Mouse (Mus musculus): ENCODE measurements around the gene Pld6. TPM values are rescaled to one million over a fixed set of nuclear protein-coding genes. Genes with fewer than 3 reads are reported as not detected.

Pld6 gene
- polyA plus RNA-seq, 1 experiment, result 0.02 TPM

DNA sequence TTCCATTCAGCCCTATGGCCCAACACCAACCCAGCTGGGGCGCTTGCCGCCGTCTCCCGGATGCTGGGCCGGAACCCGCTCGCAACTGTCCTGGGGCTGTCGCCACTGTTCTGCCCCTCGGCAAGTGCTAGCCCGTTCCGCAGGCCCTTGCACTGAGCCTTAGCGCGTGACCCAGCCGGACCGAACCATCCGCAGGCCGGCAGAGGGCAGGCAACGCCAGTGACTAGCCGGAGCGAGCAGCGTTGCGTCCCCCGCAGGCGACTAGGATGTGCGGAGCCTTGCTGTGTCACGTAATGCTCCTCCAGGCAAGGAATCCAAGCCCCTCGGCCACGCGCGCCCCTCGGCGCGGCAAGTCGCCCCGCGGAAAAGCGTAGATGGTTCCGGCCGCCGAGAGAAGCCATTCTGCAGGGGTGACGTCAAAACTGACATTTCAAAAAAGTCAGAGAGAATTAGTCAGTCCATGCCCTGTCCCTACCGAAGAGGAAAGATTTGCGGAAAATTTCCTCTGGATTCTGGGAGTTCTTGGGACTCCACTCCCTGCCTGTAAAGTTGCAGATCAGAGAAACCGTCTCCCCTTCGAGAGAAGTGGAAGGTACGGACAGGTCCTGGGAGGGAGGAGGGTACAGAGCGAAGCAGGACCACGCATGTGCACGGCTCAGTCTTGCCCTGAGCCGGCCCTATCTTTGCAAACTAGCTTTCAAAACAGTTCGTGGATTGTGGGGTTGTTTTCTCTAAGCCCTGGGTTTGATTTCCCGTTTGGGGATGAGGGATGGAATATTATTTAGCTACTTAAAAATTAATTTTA is 22.4 kb upstream of the Pld6 start, which contains the start of gene Flcn:
TSS of gene Flcn (minus strand) at position 347 of the 805 bp plus-strand sequence.
- peak within 1 kb of the TSS; percentile 76 for H3ac ChIP-seq (ENCODE audit: control insufficient read depth, insufficient read length)
- H3K4me2 ChIP-seq (ENCODE audit: low read depth), result peak within 1 kb of the TSS; percentile 99
- H3K79me2 ChIP-seq (ENCODE audit: control insufficient read depth, insufficient read depth), result peaks cover 25% of the 10 kb centered on the region
- H3K27me3 ChIP-seq (ENCODE audit: control insufficient read depth, insufficient read depth, insufficient read length), result no peaks in the 10 kb centered on the region
- H3K36me3 ChIP-seq (ENCODE audit: control insufficient read depth, insufficient read depth), result no peaks in the 10 kb centered on the region
- peak within 1 kb of the TSS; percentile 99 for H3K4me3 ChIP-seq
- TF ChIP-seq E2F4 (IDR thresholded peaks at IDR 0.05; ENCODE audit: insufficient read depth), result no peak
- TF ChIP-seq SRF (IDR thresholded peaks at IDR 0.05; ENCODE audit: control insufficient read depth, insufficient read length, low read depth), result no peak
- peak in 1 of 3 experiments; percentile 50 for TF ChIP-seq MYOD1 (IDR thresholded peaks at IDR 0.05; ENCODE audit: control insufficient read depth in 1 of 3, insufficient read length in 2 of 3, low read depth in 2 of 3)
- TF ChIP-seq USF1 (IDR thresholded peaks at IDR 0.05; ENCODE audit: low read depth), result peak; percentile 41
- TF ChIP-seq POLR2AphosphoS2 (IDR thresholded peaks at IDR 0.05; ENCODE audit: insufficient read length, low read depth), result peak; percentile 98
- peak in 2 of 3 experiments; percentile 41 to 62 for TF ChIP-seq MYOG (IDR thresholded peaks at IDR 0.05; ENCODE audit: control insufficient read depth in 1 of 3, insufficient read depth in 1 of 3, insufficient read length in 2 of 3, low read depth in 2 of 3)
- TF ChIP-seq REST (IDR thresholded peaks at IDR 0.05; ENCODE audit: insufficient read depth, insufficient read length), result no peak
- peak; percentile 99 for TF ChIP-seq POLR2A (IDR thresholded peaks at IDR 0.05; ENCODE audit: insufficient read length, low read depth)

DNA sequence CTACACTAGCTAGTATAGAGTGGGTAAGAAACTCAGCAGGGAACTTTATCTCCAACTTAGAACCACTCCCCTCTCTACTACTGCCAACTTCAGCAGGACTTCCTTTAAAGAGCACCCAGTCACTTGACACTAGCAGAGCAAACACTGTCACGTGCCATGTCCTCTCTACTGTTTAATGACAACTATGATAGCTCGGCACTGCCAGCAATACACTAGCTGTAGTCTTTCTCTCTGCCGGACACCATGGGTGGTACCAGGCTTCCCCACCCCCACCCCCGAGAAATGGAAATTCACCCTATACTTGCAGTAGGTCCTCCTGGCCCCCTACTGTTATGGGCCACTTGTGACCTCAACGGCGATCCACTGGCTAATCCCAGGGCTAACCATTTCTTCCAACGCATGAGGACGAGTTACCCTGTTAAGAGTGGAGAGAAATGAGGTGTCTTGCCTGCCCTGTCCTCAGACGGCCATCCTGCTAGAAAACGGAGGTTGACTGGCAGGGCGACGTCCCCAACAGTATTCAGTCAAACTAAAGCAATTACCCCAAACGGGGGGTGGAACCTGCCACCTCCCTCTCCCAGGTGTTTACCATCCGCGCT is 21.7 kb upstream of the Pld6 start:
- Histone ChIP-seq H3ac (ENCODE audit: control insufficient read depth, insufficient read length) (peak overlapping the region; percentile 76), H3K36me3 (ENCODE audit: control insufficient read depth, insufficient read depth) (no peaks in the 10 kb centered on the region), H3K4me3 (peak overlapping the region; percentile 99), H3K4me2 (ENCODE audit: low read depth) (peak overlapping the region; percentile 99), H3K79me2 (ENCODE audit: control insufficient read depth, insufficient read depth) (peaks cover 25% of the 10 kb centered on the region), H3K27me3 (ENCODE audit: control insufficient read depth, insufficient read depth, insufficient read length) (no peaks in the 10 kb centered on the region)
- no peak for TF ChIP-seq CEBPB (IDR thresholded peaks at IDR 0.05; ENCODE audit: insufficient read depth, poor library complexity, severe bottlenecking)
- peak; percentile 88 for TF ChIP-seq USF1 (IDR thresholded peaks at IDR 0.05; ENCODE audit: low read depth)
- no peak for TF ChIP-seq MYOD1 (IDR thresholded peaks at IDR 0.05; ENCODE audit: control insufficient read depth in 1 of 3, insufficient read length in 2 of 3, low read depth in 2 of 3)
- TF ChIP-seq POLR2AphosphoS2 (IDR thresholded peaks at IDR 0.05; ENCODE audit: insufficient read length, low read depth), result no peak
- no peak for TF ChIP-seq SRF (IDR thresholded peaks at IDR 0.05; ENCODE audit: control insufficient read depth, insufficient read length, low read depth)
- TF ChIP-seq TCF12 (IDR thresholded peaks at IDR 0.05; ENCODE audit: insufficient read depth, poor library complexity, severe bottlenecking), result no peak
- no peak for TF ChIP-seq REST (IDR thresholded peaks at IDR 0.05; ENCODE audit: insufficient read depth, insufficient read length)
- TF ChIP-seq MAX (IDR thresholded peaks at IDR 0.05; ENCODE audit: low read depth), result no peak

DNA sequence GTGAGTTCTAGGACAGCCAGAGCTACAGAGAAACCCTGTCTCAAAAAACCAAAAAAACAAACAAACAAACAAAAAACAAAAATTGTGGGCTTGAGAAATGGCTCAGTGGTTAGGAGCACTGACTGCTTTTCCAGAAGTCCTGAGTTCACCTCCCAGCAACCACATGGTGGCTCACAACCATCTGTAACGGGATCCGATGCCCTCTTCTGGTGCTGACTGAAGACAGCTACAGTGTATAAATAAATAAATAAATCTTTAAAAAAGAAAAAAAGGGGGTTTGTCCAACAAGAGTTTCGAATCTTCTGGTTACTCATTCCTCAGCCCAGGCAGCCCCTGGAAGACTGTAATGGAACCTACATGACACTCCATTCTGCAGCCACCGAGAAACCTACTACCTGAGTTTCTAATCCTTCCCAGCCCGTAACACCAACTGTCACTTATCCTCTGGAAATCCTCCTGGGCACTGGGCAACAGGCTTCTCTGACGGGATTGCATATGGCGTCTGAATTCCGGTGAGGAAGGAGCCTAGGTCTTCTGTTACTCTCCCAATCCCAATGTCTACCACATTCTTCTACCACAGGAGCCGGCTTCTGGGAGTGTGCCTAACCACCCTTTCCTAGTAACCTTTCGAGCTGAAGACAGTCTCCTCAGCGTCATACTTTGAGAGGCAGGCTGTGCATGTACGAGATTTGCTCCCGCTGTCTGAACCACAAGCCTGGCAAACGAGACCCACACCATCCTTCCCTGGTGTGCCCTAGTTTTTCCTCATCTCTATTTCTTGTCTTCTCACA is 20.9 kb upstream of the Pld6 start:
- Histone ChIP-seq H3K4me3 (peak overlapping the region; percentile 99), H3K36me3 (ENCODE audit: control insufficient read depth, insufficient read depth) (peaks cover 5% of the 10 kb centered on the region), H3K27me3 (ENCODE audit: control insufficient read depth, insufficient read depth, insufficient read length) (no peaks in the 10 kb centered on the region), H3K79me2 (ENCODE audit: control insufficient read depth, insufficient read depth) (peaks cover 25% of the 10 kb centered on the region), H3K4me2 (ENCODE audit: low read depth) (peak overlapping the region; percentile 99), H3ac (ENCODE audit: control insufficient read depth, insufficient read length) (peak overlapping the region; percentile 76)
- TF ChIP-seq TCF3 (IDR thresholded peaks at IDR 0.05; ENCODE audit: insufficient read length, low read depth), result no peak
- TF ChIP-seq POLR2AphosphoS2 (IDR thresholded peaks at IDR 0.05; ENCODE audit: insufficient read length, low read depth), result peak; percentile 35
- no peak for TF ChIP-seq REST (IDR thresholded peaks at IDR 0.05; ENCODE audit: insufficient read depth, insufficient read length)
- no peak for TF ChIP-seq TCF12 (IDR thresholded peaks at IDR 0.05; ENCODE audit: insufficient read depth, poor library complexity, severe bottlenecking)
- no peak for TF ChIP-seq E2F4 (IDR thresholded peaks at IDR 0.05; ENCODE audit: insufficient read depth)

DNA sequence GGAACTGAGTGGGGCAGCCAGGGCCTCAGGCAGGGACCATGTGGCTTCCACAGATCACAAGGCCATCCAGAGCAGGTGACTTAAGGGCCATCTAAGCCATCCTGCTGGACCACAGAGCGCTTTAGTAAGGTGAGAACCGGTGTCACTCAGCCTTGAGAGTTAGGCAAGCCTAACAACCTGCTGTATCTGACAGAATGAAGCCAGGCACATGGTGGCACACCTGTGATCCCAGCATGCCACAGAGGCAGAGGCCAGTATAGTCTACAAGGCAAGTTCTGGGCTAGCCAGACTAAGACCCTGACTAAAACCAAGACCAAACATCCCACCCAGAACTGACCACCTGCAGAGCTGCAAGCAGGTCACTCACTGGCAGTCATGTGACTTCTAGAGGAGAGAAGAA is 18.2 kb upstream of the Pld6 start:
- peaks cover 25% of the 10 kb centered on the region for H3K79me2 ChIP-seq (ENCODE audit: control insufficient read depth, insufficient read depth)
- H3K27me3 ChIP-seq (ENCODE audit: control insufficient read depth, insufficient read depth, insufficient read length), result no peaks in the 10 kb centered on the region
- peak overlapping the region; percentile 42 for H3K4me2 ChIP-seq (ENCODE audit: low read depth)
- no peak overlapping the region for H3K4me3 ChIP-seq
- H3ac ChIP-seq (ENCODE audit: control insufficient read depth, insufficient read length), result no peak overlapping the region
- H3K36me3 ChIP-seq (ENCODE audit: control insufficient read depth, insufficient read depth), result peaks cover 16% of the 10 kb centered on the region
- TF ChIP-seq USF1 (IDR thresholded peaks at IDR 0.05; ENCODE audit: low read depth) (no peak), MYOD1 (IDR thresholded peaks at IDR 0.05; ENCODE audit: control insufficient read depth in 1 of 3, insufficient read length in 2 of 3, low read depth in 2 of 3) (peak in 1 of 3 experiments; percentile 42), POLR2AphosphoS2 (IDR thresholded peaks at IDR 0.05; ENCODE audit: insufficient read length, low read depth) (peak; percentile 3), CEBPB (IDR thresholded peaks at IDR 0.05; ENCODE audit: insufficient read depth, poor library complexity, severe bottlenecking) (no peak)

DNA sequence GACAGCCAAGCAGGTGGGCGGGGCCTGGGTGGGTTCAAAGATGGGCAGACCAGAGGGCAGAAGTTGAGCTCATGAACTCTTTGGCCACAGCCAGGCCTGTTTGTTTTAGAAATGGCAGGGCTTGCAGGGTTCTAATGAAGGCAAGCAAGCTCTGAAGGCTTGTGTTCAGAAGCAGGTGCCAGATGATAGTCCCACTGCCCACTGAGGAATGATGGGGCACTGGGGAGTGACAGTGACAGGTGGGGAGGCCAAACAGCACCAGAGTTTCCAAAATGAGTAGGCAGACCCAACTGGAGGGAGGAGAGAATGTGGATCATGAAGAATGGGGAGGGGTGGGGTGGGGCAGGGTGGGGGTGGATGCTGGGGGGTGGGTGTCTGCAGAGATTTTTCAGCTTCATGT is 17.8 kb upstream of the Pld6 start:
- Histone ChIP-seq H3K36me3 (ENCODE audit: control insufficient read depth, insufficient read depth) (peaks cover 16% of the 10 kb centered on the region), H3K27me3 (ENCODE audit: control insufficient read depth, insufficient read depth, insufficient read length) (no peaks in the 10 kb centered on the region), H3K79me2 (ENCODE audit: control insufficient read depth, insufficient read depth) (peaks cover 25% of the 10 kb centered on the region), H3K4me3 (no peak overlapping the region), H3K4me2 (ENCODE audit: low read depth) (peak overlapping the region; percentile 42), H3ac (ENCODE audit: control insufficient read depth, insufficient read length) (no peak overlapping the region)
- TF ChIP-seq POLR2AphosphoS2 (IDR thresholded peaks at IDR 0.05; ENCODE audit: insufficient read length, low read depth), result peak; percentile 9
- peak; percentile 60 for TF ChIP-seq TCF3 (IDR thresholded peaks at IDR 0.05; ENCODE audit: insufficient read length, low read depth)
- TF ChIP-seq MYOG (IDR thresholded peaks at IDR 0.05; ENCODE audit: control insufficient read depth in 1 of 3, insufficient read depth in 1 of 3, insufficient read length in 2 of 3, low read depth in 2 of 3), result peak in 2 of 3 experiments; percentile 62 to 90
- peak; percentile 74 for TF ChIP-seq TCF12 (IDR thresholded peaks at IDR 0.05; ENCODE audit: insufficient read depth, poor library complexity, severe bottlenecking)
- TF ChIP-seq SRF (IDR thresholded peaks at IDR 0.05; ENCODE audit: control insufficient read depth, insufficient read length, low read depth), result no peak
- TF ChIP-seq POLR2A (IDR thresholded peaks at IDR 0.05; ENCODE audit: insufficient read length, low read depth), result no peak
- TF ChIP-seq MYOD1 (IDR thresholded peaks at IDR 0.05; ENCODE audit: control insufficient read depth in 1 of 3, insufficient read length in 2 of 3, low read depth in 2 of 3), result peak; percentile 85 to 97 (median 97)
- no peak for TF ChIP-seq USF1 (IDR thresholded peaks at IDR 0.05; ENCODE audit: low read depth)
